Mouse (Mus musculus) T-helper 2 cell (primary cell): ENCODE data around the gene Mre11a.
"Not testable (repeated sequence)": the region's sequence is repeated elsewhere in the genome, so short reads cannot be mapped to it uniquely, and the experiment has no call there.

Source experiments
- in situ Hi-C: fragments of 300-600 bp; cut with MboI, MseI; formaldehyde crosslinking; loops from one replicate; pipeline ENCODE4 v1.15.1; 2025; ENCODE audit warnings: high pct_unique_total_duplicates

Mre11a gene

GRCm38 (mm10) chr9:14868326-14868725 lies 83.9 kb downstream of the Mre11a start:
- in situ Hi-C loops, result no loop called here

- in situ Hi-C loops, result no loop called here
These were observed 85.9 kb downstream of the Mre11a start for GRCm38 (mm10) chr9:14870377-14870776.

- in situ Hi-C loops, result no loop called here
These were observed 86.3 kb downstream of the Mre11a start for GRCm38 (mm10) chr9:14870802-14871201.

DNA sequence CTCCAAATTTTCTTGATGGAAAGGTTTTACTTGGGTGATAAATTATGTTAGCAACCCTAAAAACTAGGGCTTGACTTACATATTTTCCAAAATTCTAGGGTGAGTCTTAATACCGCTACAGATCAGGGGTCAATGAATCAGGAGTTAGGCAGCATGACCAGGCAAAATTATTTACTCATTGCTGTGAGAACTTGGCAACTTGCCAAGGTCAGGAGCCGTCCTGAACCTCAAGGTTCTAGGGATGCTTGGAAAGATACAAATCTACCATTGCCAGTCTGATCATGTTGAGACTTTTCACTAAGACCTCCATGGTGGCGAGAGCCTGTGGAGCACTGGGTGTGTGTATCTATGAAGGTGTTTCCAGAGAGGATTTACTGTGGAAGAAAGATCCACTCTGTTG lies 87.1 kb downstream of the Mre11a start:
- in situ Hi-C loops, result no loop called here

DNA sequence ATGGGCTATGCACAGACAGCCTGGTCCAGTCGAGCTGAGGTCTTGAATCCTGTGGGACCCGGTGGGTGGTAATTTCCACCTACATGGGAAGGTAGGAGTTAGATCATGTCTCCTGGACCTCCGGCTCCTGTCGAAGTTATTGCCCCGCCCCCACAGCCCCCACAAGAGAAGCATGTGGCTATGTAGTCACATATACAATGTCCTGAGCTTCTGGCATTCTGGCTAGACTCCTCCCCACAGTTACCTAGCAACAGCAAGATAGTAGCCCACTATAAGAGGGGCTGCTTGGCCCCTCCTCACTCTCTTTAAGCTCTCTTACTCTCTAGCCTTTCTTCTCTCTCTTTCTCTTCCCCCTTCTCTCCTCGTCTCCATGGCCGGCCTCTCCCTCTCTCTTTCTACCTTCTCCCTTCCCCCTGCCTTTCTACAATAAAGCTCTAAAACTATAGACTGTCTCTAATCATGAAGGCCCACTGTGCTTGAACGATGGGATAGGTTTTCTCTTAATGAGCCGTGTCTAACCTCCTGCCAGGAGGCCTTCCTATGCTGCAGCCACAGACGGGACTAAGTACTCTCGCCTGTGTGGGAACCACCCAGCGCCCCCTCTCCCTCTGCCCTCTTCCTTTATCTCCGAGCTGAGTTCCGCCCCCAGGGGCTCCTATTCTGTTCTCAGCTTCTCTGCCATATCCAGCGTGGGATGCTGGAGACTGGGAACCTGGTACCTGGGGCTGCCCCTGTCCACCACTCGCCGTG lies 87.9 kb downstream of the Mre11a start:
- in situ Hi-C loops, result no loop called here

- in situ Hi-C loops, result no loop called here
These were observed 91.5 kb downstream of the Mre11a start for GRCm38 (mm10) chr9:14875743-14876507.

DNA sequence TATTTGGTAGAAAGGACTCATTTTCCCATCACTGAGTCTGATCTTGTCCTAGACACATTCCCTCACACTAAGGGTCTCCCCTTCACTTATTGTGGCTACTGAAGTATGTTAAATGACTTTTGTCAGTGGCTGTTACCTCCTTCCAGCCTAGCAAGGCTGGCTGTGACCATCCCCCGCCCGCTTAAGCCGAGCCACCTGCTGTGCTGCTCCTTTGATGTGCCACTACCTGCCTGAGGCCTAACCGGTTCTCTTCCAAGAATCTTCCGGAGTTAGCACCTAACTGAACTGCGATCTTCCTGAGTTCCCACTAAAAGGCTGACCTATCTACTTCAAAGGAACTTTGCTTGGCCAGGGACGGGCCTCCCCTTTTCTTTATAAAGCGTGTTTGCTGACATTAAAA lies 92.1 kb downstream of the Mre11a start:
- in situ Hi-C loops, result not testable (repeated sequence)

GRCm38 (mm10) chr9:14884641-14885040 lies 100.2 kb downstream of the Mre11a start:
- in situ Hi-C loops, result no loop called here

DNA sequence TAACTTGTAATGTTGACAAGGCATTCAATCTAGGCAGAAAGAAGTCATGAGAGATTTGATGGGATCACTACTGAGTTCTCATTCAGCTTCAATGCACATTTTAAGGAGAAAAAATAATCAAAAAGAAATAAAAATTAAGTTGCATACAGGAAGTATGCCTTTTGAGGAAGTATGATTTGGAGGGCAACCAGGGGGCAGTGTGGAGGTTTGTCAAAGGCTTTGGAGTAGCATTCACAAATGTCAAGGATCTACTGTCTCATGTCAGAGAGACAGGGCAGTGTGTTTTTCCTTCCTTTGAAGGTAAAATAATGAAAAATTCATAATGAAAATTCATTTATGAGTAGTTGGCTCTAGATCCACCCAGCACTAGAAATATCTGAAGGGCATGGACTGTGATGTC lies 100.7 kb downstream of the Mre11a start:
- in situ Hi-C loops, result no loop called here

GRCm38 (mm10) chr9:14885954-14886353 lies 101.5 kb downstream of the Mre11a start:
- in situ Hi-C loops, result no loop called here
